Mouse (Mus musculus) forebrain, embryonic 11.5 days (tissue): ENCODE results near the gene Ceacam18. TPM values are rescaled to one million over a fixed set of nuclear protein-coding genes. Genes with fewer than 3 reads are reported as not detected.

Source experiments
- ATAC-seq: fragments of 200-750 bp; cut with Nextera tagmentation; replicated peaks from 2 replicates; pipeline ENCODE4 v1.8.0; 2017; ENCODE audit warnings: moderate TSS enrichment; ENCODE audit not compliant: low FRiP score
- DNase-seq: peaks from one replicate; pipeline ENCODE4 v3.0.0-alpha.2; 2017; ENCODE audit warnings: low spot score
- H3K27ac ChIP-seq: fragments of 300-500 bp; sonication (generic); 2 replicates; pipeline ENCODE4 v1.5.1; 2014; ENCODE audit warnings: low read depth, low read length
- H3K27me3 ChIP-seq: fragments of 300-500 bp; sonication (generic); 2 replicates; pipeline ENCODE4 v1.6.1; 2014; ENCODE audit warnings: mild to moderate bottlenecking, low read length, mixed read lengths; ENCODE audit not compliant: control insufficient read depth, insufficient read depth
- H3K36me3 ChIP-seq: fragments of 300-500 bp; sonication (generic); 2 replicates; pipeline ENCODE4 v1.6.1; 2014; ENCODE audit warnings: mild to moderate bottlenecking, low read length, moderate library complexity, mixed read lengths; ENCODE audit not compliant: control insufficient read depth, insufficient read depth
- H3K4me1 ChIP-seq: fragments of 300-500 bp; sonication (generic); replicated peaks from 2 replicates; pipeline ENCODE4 v1.6.1; 2014; ENCODE audit warnings: low read length, mixed read lengths; ENCODE audit not compliant: control insufficient read depth, insufficient read depth
- H3K4me2 ChIP-seq: fragments of 300-500 bp; sonication (generic); 2 replicates; pipeline ENCODE4 v1.6.1; 2014; ENCODE audit warnings: low read depth, mild to moderate bottlenecking, low read length, moderate library complexity, mixed read lengths; ENCODE audit not compliant: severe bottlenecking
- H3K4me3 ChIP-seq: fragments of 300-500 bp; sonication (generic); 2 replicates; pipeline ENCODE4 v1.5.1; 2014; ENCODE audit warnings: low read depth, low read length
- H3K9ac ChIP-seq: fragments of 300-500 bp; sonication (generic); 2 replicates; pipeline ENCODE4 v1.6.1; 2014; ENCODE audit warnings: low read length
- H3K9me3 ChIP-seq: fragments of 300-500 bp; sonication (generic); 2 replicates; pipeline ENCODE4 v1.6.1; 2016; ENCODE audit warnings: low read length, mixed read lengths; ENCODE audit not compliant: control insufficient read depth
- WGBS: fragments of 180-500 bp; shearing (Covaris S2); extraction: QIAGEN DNeasy Blood & Tissue Kit; methylation state at CpG from one replicate; pipeline ENCODE4 v1.1.7; 2014; 5-methylcytosine and 5-hydroxymethylcytosine counted together
- polyA plus RNA-seq: library from polyadenylated mRNA; unstranded; fragments of >200 nt; fragmentation: Nextera tagmentation; extraction: Ambion mirVana; gene quantifications from 2 replicates; pipeline ENCODE4 v1.2.1, GENCODE M21; 2014

Ceacam18 gene
- polyA plus RNA-seq, 1 experiment from 2014 or later, result not detected

- no peak for ATAC-seq
- Histone ChIP-seq H3K36me3 (no peaks in the 10 kb centered on the region), H3K9ac (no peak overlapping the region), H3K27ac (no peak overlapping the region), H3K4me1 (no peaks in the 10 kb centered on the region), H3K4me3 (no peak overlapping the region), H3K27me3 (no peaks in the 10 kb centered on the region), H3K4me2 (no peak overlapping the region), H3K9me3 (no peaks in the 10 kb centered on the region)
- DNase-seq, result no peak
- WGBS, result 17% methylated on average over 10 of the region's 10 CpGs
These were observed 10.7 kb upstream of the Ceacam18 start for GRCm38 (mm10) chr7:43623819-43624218.

- 80% methylated on average over 3 of the region's 3 CpGs for WGBS
- Histone ChIP-seq H3K36me3 (no peaks in the 10 kb centered on the region), H3K4me3 (no peak overlapping the region), H3K4me1 (no peaks in the 10 kb centered on the region), H3K4me2 (no peak overlapping the region), H3K27me3 (no peaks in the 10 kb centered on the region), H3K9ac (no peak overlapping the region), H3K9me3 (no peaks in the 10 kb centered on the region), H3K27ac (no peak overlapping the region)
- DNase-seq (no peak), ATAC-seq (no peak)
These were observed 9.4 kb upstream of the Ceacam18 start for GRCm38 (mm10) chr7:43625065-43625464.

GRCm38 (mm10) chr7:43625794-43626422 is 8.6 kb upstream of the Ceacam18 start:
- Histone ChIP-seq H3K4me1 (no peaks in the 10 kb centered on the region), H3K27ac (no peak overlapping the region), H3K27me3 (no peaks in the 10 kb centered on the region), H3K36me3 (no peaks in the 10 kb centered on the region), H3K9me3 (no peaks in the 10 kb centered on the region), H3K4me3 (no peak overlapping the region), H3K9ac (no peak overlapping the region), H3K4me2 (no peak overlapping the region)
- ATAC-seq, result no peak
- no peak for DNase-seq
- WGBS, result 80% methylated on average over 8 of the region's 8 CpGs

GRCm38 (mm10) chr7:43633940-43634339 is 567 bp upstream of the Ceacam18 start:
- no peak for ATAC-seq

GRCm38 (mm10) chr7:43636194-43636593 is 1.7 kb downstream of the Ceacam18 start:
- 65% methylated on average over 2 of the region's 2 CpGs for WGBS
- no peaks in the 10 kb centered on the region for H3K4me1 ChIP-seq
- ATAC-seq, result no peak

More at GRCm38 (mm10) chr7:43633940-43634339, 567 bp upstream of the Ceacam18 start:
- H3K36me3 ChIP-seq, result no peaks in the 10 kb centered on the region
- no peak overlapping the region for H3K4me2 ChIP-seq
- no peak overlapping the region for H3K4me3 ChIP-seq
- no peaks in the 10 kb centered on the region for H3K9me3 ChIP-seq
- H3K27me3 ChIP-seq, result no peaks in the 10 kb centered on the region
- no peak for DNase-seq
- H3K27ac ChIP-seq, result no peak overlapping the region
- no peaks in the 10 kb centered on the region for H3K4me1 ChIP-seq
- 87% methylated on average over 4 of the region's 4 CpGs for WGBS
- H3K9ac ChIP-seq, result no peak overlapping the region

GRCm38 (mm10) chr7:43637118-43637517 is 2.6 kb downstream of the Ceacam18 start:
- DNase-seq (no peak), ATAC-seq (no peak)
- H3K4me3 ChIP-seq, result no peak overlapping the region
- 76% methylated on average over 1 of the region's 1 CpGs for WGBS
- H3K36me3 ChIP-seq, result no peaks in the 10 kb centered on the region
- H3K9ac ChIP-seq, result no peak overlapping the region
- H3K27me3 ChIP-seq, result no peaks in the 10 kb centered on the region
- no peak overlapping the region for H3K27ac ChIP-seq
- no peaks in the 10 kb centered on the region for H3K4me1 ChIP-seq
- H3K4me2 ChIP-seq, result no peak overlapping the region
- no peaks in the 10 kb centered on the region for H3K9me3 ChIP-seq

More at GRCm38 (mm10) chr7:43636194-43636593, 1.7 kb downstream of the Ceacam18 start:
- Histone ChIP-seq H3K36me3 (no peaks in the 10 kb centered on the region), H3K4me2 (no peak overlapping the region), H3K9me3 (no peaks in the 10 kb centered on the region), H3K4me3 (no peak overlapping the region), H3K9ac (no peak overlapping the region), H3K27ac (no peak overlapping the region), H3K27me3 (no peaks in the 10 kb centered on the region)
- no peak for DNase-seq

GRCm38 (mm10) chr7:43642587-43642986 is 8.1 kb downstream of the Ceacam18 start:
- Histone ChIP-seq H3K36me3 (no peaks in the 10 kb centered on the region), H3K9ac (no peak overlapping the region), H3K4me3 (no peak overlapping the region), H3K4me1 (no peaks in the 10 kb centered on the region), H3K9me3 (no peaks in the 10 kb centered on the region), H3K27me3 (no peaks in the 10 kb centered on the region), H3K27ac (no peak overlapping the region), H3K4me2 (no peak overlapping the region)
- 86% methylated on average over 5 of the region's 5 CpGs for WGBS
- DNase-seq (no peak), ATAC-seq (no peak)

- no peaks in the 10 kb centered on the region for H3K27me3 ChIP-seq
- WGBS, result 86% methylated on average over 17 of the region's 17 CpGs
- H3K27ac ChIP-seq, result no peak overlapping the region
- H3K9me3 ChIP-seq, result no peaks in the 10 kb centered on the region
- ATAC-seq (no peak), DNase-seq (no peak)
- no peak overlapping the region for H3K9ac ChIP-seq
- H3K4me2 ChIP-seq, result no peak overlapping the region
- H3K36me3 ChIP-seq, result no peaks in the 10 kb centered on the region
- H3K4me1 ChIP-seq, result no peaks in the 10 kb centered on the region
- H3K4me3 ChIP-seq, result no peak overlapping the region
These were observed 8.6 kb downstream of the Ceacam18 start for GRCm38 (mm10) chr7:43643046-43643652.

GRCm38 (mm10) chr7:43652683-43653082 is 18.2 kb downstream of the Ceacam18 start:
- ATAC-seq, result no peak

More at GRCm38 (mm10) chr7:43652683-43653082, 18.2 kb downstream of the Ceacam18 start:
- H3K27ac ChIP-seq, result no peak overlapping the region
- no peaks in the 10 kb centered on the region for H3K27me3 ChIP-seq
- H3K4me2 ChIP-seq, result no peak overlapping the region
- no peaks in the 10 kb centered on the region for H3K36me3 ChIP-seq
- DNase-seq, result no peak
- WGBS, result 86% methylated on average over 6 of the region's 6 CpGs
- no peaks in the 10 kb centered on the region for H3K4me1 ChIP-seq
- H3K9me3 ChIP-seq, result no peaks in the 10 kb centered on the region
- no peak overlapping the region for H3K4me3 ChIP-seq
- no peak overlapping the region for H3K9ac ChIP-seq
